In the genomic region with DNA sequence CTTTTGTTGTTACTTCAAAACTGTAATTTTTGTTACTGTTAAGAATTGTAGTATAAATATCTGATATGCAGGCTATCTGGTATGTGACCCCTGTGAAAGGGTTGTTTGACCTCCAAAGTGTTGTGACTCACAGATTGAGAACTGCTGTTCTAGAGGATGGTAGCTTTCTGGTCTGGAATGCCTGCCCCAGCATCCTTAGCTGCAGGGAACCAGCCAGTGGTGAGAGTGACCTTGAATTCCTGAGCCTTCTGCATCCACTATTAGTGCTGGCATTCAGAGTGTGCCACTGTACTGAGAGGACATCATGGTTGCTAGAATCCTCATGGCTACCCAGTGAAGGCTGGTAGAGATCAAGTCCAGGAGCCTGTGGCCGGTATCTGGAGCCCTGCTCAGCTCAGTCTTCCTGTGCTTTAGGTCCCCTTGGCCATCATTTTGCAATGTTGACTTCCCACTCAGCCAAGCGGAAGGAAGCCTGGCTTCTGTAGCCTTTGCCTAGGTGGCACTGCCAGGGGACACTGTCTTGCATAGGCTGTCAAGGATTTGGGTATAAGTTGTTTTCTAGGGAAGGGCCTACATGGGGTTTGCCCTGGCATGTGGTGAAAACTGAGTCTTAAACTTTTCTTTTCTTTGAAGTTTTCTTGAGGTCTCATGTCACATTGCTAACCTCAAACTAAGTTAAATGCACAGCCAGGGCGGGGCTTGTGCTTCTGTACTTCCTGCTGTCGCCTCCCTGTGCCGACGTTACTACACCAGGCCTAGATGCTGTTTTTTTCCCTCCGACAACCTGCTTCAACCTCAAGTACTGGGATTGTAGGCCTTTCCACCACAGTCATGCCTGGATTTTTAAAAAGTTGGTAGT, we compare ENCODE assay signal across 8 mouse cellular contexts. TPM values are rescaled to one million over a fixed set of nuclear protein-coding genes. Genes with fewer than 3 reads are reported as not detected.
DNase-seq lines count a peak whose midpoint lies in the region; ATAC-seq and TF ChIP-seq lines count a peak whose summit lies in the region.

No protein-coding gene starts in this region.

- TF ChIP-seq EP300 in stomach, postnatal 0 days (optimal IDR thresholded peaks at IDR 0.05) = no peak

- no peak for TF ChIP-seq CTCF in hindbrain, postnatal 0 days (IDR thresholded peaks at IDR 0.05; ENCODE audit: low read depth)
- no peak for TF ChIP-seq CTCF in bone marrow, adult 2 months (IDR thresholded peaks at IDR 0.05; ENCODE audit: control insufficient read depth, insufficient read depth, low read length)
- no peak for TF ChIP-seq CTCF in lung, embryonic 14.5 days (IDR thresholded peaks at IDR 0.05; ENCODE audit: low read depth)
- no peak for TF ChIP-seq CTCF in stomach, postnatal 0 days (IDR thresholded peaks at IDR 0.05; ENCODE audit: low read depth)

- no peak for TF ChIP-seq POLR2A in bone marrow, adult 2 months (IDR thresholded peaks at IDR 0.05; ENCODE audit: borderline replicate concordance, control insufficient read depth, low read depth, low read length)

- peak overlapping the region; percentile 36; the same call in 1 of the 2 replicates for H3K27ac ChIP-seq in hindbrain, embryonic 16.5 days (ENCODE audit: low read depth, low read length)
- H3K27ac ChIP-seq in hindbrain, postnatal 0 days = no peak overlapping the region; the same call in 1 of the 2 replicates
- H3K27ac ChIP-seq in bone marrow, adult 2 months (ENCODE audit: control insufficient read depth, insufficient read depth, low read depth, low read length, poor library complexity) = peak overlapping the region; percentile 82
- H3K27ac ChIP-seq in lung, embryonic 14.5 days (ENCODE audit: low read depth) = no peak overlapping the region
- peak overlapping the region; percentile 56 for H3K27ac ChIP-seq in stomach, postnatal 0 days (replicated peaks)
- H3K27ac ChIP-seq in kidney, embryonic 14.5 days (ENCODE audit: low read depth, low read length) = no peak overlapping the region

- no peak overlapping the region for H3K4me3 ChIP-seq in hindbrain, embryonic 16.5 days (ENCODE audit: low read length)
- no peak overlapping the region for H3K4me3 ChIP-seq in hindbrain, postnatal 0 days (ENCODE audit: low read length)
- H3K4me3 ChIP-seq in bone marrow, adult 2 months (replicated peaks; ENCODE audit: control insufficient read depth, low read depth, low read length) = no peak overlapping the region
- no peak overlapping the region for H3K4me3 ChIP-seq in lung, embryonic 14.5 days (ENCODE audit: low read depth, low read length)
- no peak overlapping the region for H3K4me3 ChIP-seq in stomach, postnatal 0 days (ENCODE audit: low read depth, low read length)
- H3K4me3 ChIP-seq in kidney, embryonic 14.5 days (ENCODE audit: low read length) = no peak overlapping the region

- H3K9me3 ChIP-seq in hindbrain, embryonic 16.5 days (ENCODE audit: control insufficient read depth, low read length) = no peaks in the 10 kb centered on the region
- H3K9me3 ChIP-seq in hindbrain, postnatal 0 days (ENCODE audit: low read length) = no peaks in the 10 kb centered on the region
- no peaks in the 10 kb centered on the region for H3K9me3 ChIP-seq in lung, embryonic 14.5 days (ENCODE audit: low read depth, low read length)
- no peaks in the 10 kb centered on the region for H3K9me3 ChIP-seq in stomach, postnatal 0 days (ENCODE audit: control insufficient read depth, low read length)
- no peaks in the 10 kb centered on the region for H3K9me3 ChIP-seq in kidney, embryonic 14.5 days (ENCODE audit: control insufficient read depth, low read length)

- H3K4me1 ChIP-seq in hindbrain, embryonic 16.5 days (ENCODE audit: control insufficient read depth, insufficient read depth, low read depth, low read length) = no peaks in the 10 kb centered on the region; the same call in 1 of the 2 replicates
- H3K4me1 ChIP-seq in hindbrain, postnatal 0 days (ENCODE audit: insufficient read depth, low read length) = no peaks in the 10 kb centered on the region
- peaks cover 20% of the 10 kb centered on the region for H3K4me1 ChIP-seq in bone marrow, adult 2 months (ENCODE audit: control insufficient read depth, insufficient read depth, low read length)
- no peaks in the 10 kb centered on the region; the same call in 1 of the 2 replicates for H3K4me1 ChIP-seq in lung, embryonic 14.5 days (ENCODE audit: insufficient read depth)
- H3K4me1 ChIP-seq in stomach, postnatal 0 days (replicated peaks; ENCODE audit: control insufficient read depth, insufficient read depth) = 0 out of 2 replicates have a peak, but pooled peaks cover 2% of the 10 kb centered on the region
- H3K4me1 ChIP-seq in kidney, embryonic 14.5 days (ENCODE audit: control insufficient read depth, insufficient read depth, low read length) = peaks cover 9% of the 10 kb centered on the region; the same call in 1 of the 2 replicates

- WGBS in hindbrain, embryonic 16.5 days = 88% methylated on average over 7 of the region's 7 CpGs
- WGBS in hindbrain, postnatal 0 days = 90% methylated on average over 7 of the region's 7 CpGs
- WGBS in bone marrow, adult 2 months = 6% methylated on average over 7 of the region's 7 CpGs
- WGBS in lung, embryonic 14.5 days = 77% methylated on average over 7 of the region's 7 CpGs
- WGBS in stomach, postnatal 0 days = 61% methylated on average over 7 of the region's 7 CpGs
- 85% methylated on average over 7 of the region's 7 CpGs for WGBS in kidney, embryonic 14.5 days

- no peak overlapping the region for H3K9ac ChIP-seq in hindbrain, embryonic 16.5 days (ENCODE audit: low read depth, low read length)
- no peak overlapping the region for H3K9ac ChIP-seq in hindbrain, postnatal 0 days (replicated peaks; ENCODE audit: low read length)
- no peak overlapping the region for H3K9ac ChIP-seq in lung, embryonic 14.5 days
- H3K9ac ChIP-seq in stomach, postnatal 0 days (ENCODE audit: low read length) = peak overlapping the region; percentile 3; the same call in 1 of the 2 replicates
- no peak overlapping the region for H3K9ac ChIP-seq in kidney, embryonic 14.5 days (ENCODE audit: low read depth, low read length)

- ATAC-seq in hindbrain, embryonic 16.5 days = no peak
- no peak for ATAC-seq in hindbrain, postnatal 0 days
- no peak for ATAC-seq in lung, embryonic 14.5 days (ENCODE audit: insufficient read depth)
- peak; percentile 27; the same call in 1 of the 2 replicates for ATAC-seq in stomach, postnatal 0 days (ENCODE audit: low FRiP score, low TSS enrichment)
- no peak for ATAC-seq in kidney, embryonic 14.5 days (ENCODE audit: low FRiP score, low TSS enrichment)

- H3K4me2 ChIP-seq in hindbrain, embryonic 16.5 days (ENCODE audit: low read length) = no peak overlapping the region
- H3K4me2 ChIP-seq in hindbrain, postnatal 0 days (ENCODE audit: low read depth, low read length) = no peak overlapping the region
- no peak overlapping the region for H3K4me2 ChIP-seq in lung, embryonic 14.5 days
- no peak overlapping the region for H3K4me2 ChIP-seq in stomach, postnatal 0 days (replicated peaks; ENCODE audit: low read depth)
- H3K4me2 ChIP-seq in kidney, embryonic 14.5 days (replicated peaks; ENCODE audit: low read depth, low read length) = no peak overlapping the region

- H3K36me3 ChIP-seq in hindbrain, embryonic 16.5 days (ENCODE audit: control insufficient read depth, insufficient read depth, low read length) = no peaks in the 10 kb centered on the region
- no peaks in the 10 kb centered on the region for H3K36me3 ChIP-seq in hindbrain, postnatal 0 days (ENCODE audit: insufficient read depth, low read length)
- H3K36me3 ChIP-seq in lung, embryonic 14.5 days (ENCODE audit: insufficient read depth) = no peaks in the 10 kb centered on the region
- H3K36me3 ChIP-seq in stomach, postnatal 0 days (ENCODE audit: control insufficient read depth, insufficient read depth, low read length) = no peaks in the 10 kb centered on the region
- H3K36me3 ChIP-seq in kidney, embryonic 14.5 days (ENCODE audit: control insufficient read depth, insufficient read depth, low read length) = no peaks in the 10 kb centered on the region

- H3K27me3 ChIP-seq in hindbrain, embryonic 16.5 days (replicated peaks; ENCODE audit: control insufficient read depth, insufficient read depth, low read length) = no peaks in the 10 kb centered on the region
- H3K27me3 ChIP-seq in hindbrain, postnatal 0 days (ENCODE audit: insufficient read depth, low read length) = no peaks in the 10 kb centered on the region
- H3K27me3 ChIP-seq in lung, embryonic 14.5 days (ENCODE audit: insufficient read depth, low read length) = no peaks in the 10 kb centered on the region
- H3K27me3 ChIP-seq in stomach, postnatal 0 days (ENCODE audit: control insufficient read depth, insufficient read depth, low read length) = no peaks in the 10 kb centered on the region
- no peaks in the 10 kb centered on the region for H3K27me3 ChIP-seq in kidney, embryonic 14.5 days (ENCODE audit: control insufficient read depth, insufficient read depth, low read length)

- no peak for DNase-seq in hindbrain, postnatal 0 days (ENCODE audit: low spot score)
- peak; percentile 14 for DNase-seq in lung, embryonic 14.5 days
- peak; percentile 54 for DNase-seq in stomach, postnatal 0 days (ENCODE audit: low spot score)
- no peak for DNase-seq in left cerebral cortex, adult 9 months (ENCODE audit: low spot score in 2 of 2)
- DNase-seq in urinary bladder, postnatal 36 days (ENCODE audit: low spot score in 2 of 2) = no peak

RNA-seq across cellular contexts. Expression of gene Dnm2, which starts 11.3 kb away (rescaled TPM):
- 61.9 and 69.2 TPM in 2 replicates for polyA plus RNA-seq in hindbrain, embryonic 16.5 days (2015; fragmentation: Nextera tagmentation; extraction: Ambion mirVana)
- 75.3 and 80.4 TPM in 2 replicates for total RNA-seq in hindbrain, postnatal 0 days (2014; rRNA removed)
- polyA plus RNA-seq in hindbrain, postnatal 0 days (2015; fragmentation: Nextera tagmentation; extraction: Ambion mirVana) = 53.5 and 58.6 TPM in 2 replicates
- 86.9 and 130 TPM in 2 replicates for polyA plus RNA-seq in bone marrow, adult 2 months (2011; ENCODE audit: insufficient read depth, insufficient read length, low replicate concordance, missing spikeins)
- 67.9 and 71.8 TPM in 2 replicates for polyA plus RNA-seq in lung, embryonic 14.5 days (2014; fragmentation: Nextera tagmentation; extraction: Ambion mirVana)
- 76.0 and 78.4 TPM in 2 replicates for polyA plus RNA-seq in stomach, postnatal 0 days (2015; fragmentation: Nextera tagmentation; extraction: Ambion mirVana)
- polyA plus RNA-seq in kidney, embryonic 14.5 days (2014; fragmentation: Nextera tagmentation; extraction: Ambion mirVana) = 47.8 and 66.1 TPM in 2 replicates

RNA-seq across cellular contexts. Expression of gene Qtrt1, which starts 24.4 kb away (rescaled TPM):
- 50.3 and 53.7 TPM in 2 replicates for polyA plus RNA-seq in hindbrain, embryonic 16.5 days (2015; fragmentation: Nextera tagmentation; extraction: Ambion mirVana)
- total RNA-seq in hindbrain, postnatal 0 days (2014; rRNA removed) = 37.1 and 46.7 TPM in 2 replicates
- 38.6 and 44.5 TPM in 2 replicates for polyA plus RNA-seq in hindbrain, postnatal 0 days (2015; fragmentation: Nextera tagmentation; extraction: Ambion mirVana)
- 24.8 and 56.3 TPM in 2 replicates for polyA plus RNA-seq in bone marrow, adult 2 months (2011; ENCODE audit: insufficient read depth, insufficient read length, low replicate concordance, missing spikeins)
- polyA plus RNA-seq in lung, embryonic 14.5 days (2014; fragmentation: Nextera tagmentation; extraction: Ambion mirVana) = 49.0 and 55.1 TPM in 2 replicates
- 27.9 and 30.8 TPM in 2 replicates for polyA plus RNA-seq in stomach, postnatal 0 days (2015; fragmentation: Nextera tagmentation; extraction: Ambion mirVana)
- polyA plus RNA-seq in kidney, embryonic 14.5 days (2014; fragmentation: Nextera tagmentation; extraction: Ambion mirVana) = 55.7 and 76.0 TPM in 2 replicates

Comparison
In these comparisons a context has a peak if more than half of its experiments do, and no peak if none do; other contexts are left out.
1. H3K27ac ChIP-seq: peak in hindbrain, embryonic 16.5 days (single experiment), bone marrow, adult 2 months (single experiment) and stomach, postnatal 0 days (single experiment); none in hindbrain, postnatal 0 days (single experiment), lung, embryonic 14.5 days (single experiment) and kidney, embryonic 14.5 days (single experiment).
2. DNase-seq: peak in lung, embryonic 14.5 days (single experiment) and stomach, postnatal 0 days (single experiment); none in hindbrain, postnatal 0 days (single experiment), left cerebral cortex, adult 9 months (0 of 2) and urinary bladder, postnatal 36 days (0 of 2).